Mouse (Mus musculus): ENCODE data around the gene Setd1a. TPM values are rescaled to one million over a fixed set of nuclear protein-coding genes. Genes with fewer than 3 reads are reported as not detected.
"Not testable (repeated sequence)": the region's sequence is repeated elsewhere in the genome, so short reads cannot be mapped to it uniquely, and the experiment has no call there.

Setd1a gene
- polyA plus RNA-seq (2014; fragmentation: Nextera tagmentation; extraction: Ambion mirVana): 15.0 and 16.5 TPM in 2 replicates

DNA sequence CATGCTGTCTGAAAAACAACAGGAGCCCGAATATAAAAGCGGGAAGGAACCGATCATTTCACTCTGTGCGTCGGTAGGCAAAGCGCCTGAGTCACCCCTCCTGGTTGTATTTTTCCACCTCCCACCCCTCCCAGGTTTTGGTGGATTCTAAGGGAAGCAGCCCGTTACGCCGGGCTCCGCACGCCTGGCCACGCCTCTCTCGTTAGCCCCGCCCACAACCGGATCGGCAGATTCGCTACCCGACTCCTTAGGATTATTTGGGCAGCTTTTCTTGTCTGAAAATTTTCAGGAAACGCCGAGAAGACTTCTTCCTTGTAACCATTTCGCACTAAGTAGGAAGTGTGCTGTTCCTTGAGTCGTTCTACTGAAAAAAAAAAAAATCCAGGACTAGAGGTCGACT is at the start of gene Setd1a:
Gene Setd1a, plus strand, starts transcription at position 245 of the 400 bp plus-strand sequence.
- Histone ChIP-seq H3K4me1 (ENCODE audit: control insufficient read depth in 2 of 2, insufficient read depth in 2 of 2, low read length in 2 of 2) (peaks cover 4 to 9% of the 10 kb centered on the region in 2 experiments; a peak in 3 of 4 replicates), H3K36me3 (ENCODE audit: control insufficient read depth, insufficient read depth, low read length) (peaks cover 30% of the 10 kb centered on the region), H3K27me3 (ENCODE audit: control insufficient read depth, insufficient read depth, low read length) (no peaks in the 10 kb centered on the region), H3K9me3 (ENCODE audit: control insufficient read depth, low read length) (no peaks in the 10 kb centered on the region), H3K4me3 (ENCODE audit: control insufficient read depth in 1 of 2, insufficient read depth in 1 of 2, low read depth in 1 of 2, low read length in 2 of 2) (peak within 1 kb of the TSS; percentile 85 to 92), H3K9ac (ENCODE audit: low read length) (peak within 1 kb of the TSS; percentile 96), H3K27ac (replicated peaks in 1 of 2; ENCODE audit: control insufficient read depth in 1 of 2, insufficient read depth in 1 of 2, low read depth in 2 of 2, low read length in 2 of 2) (peak within 1 kb of the TSS; percentile 92 to 99), H3K4me2 (ENCODE audit: low read length) (peak within 1 kb of the TSS; percentile 87)
- 1% methylated on average over 23 of the region's 23 CpGs for WGBS
- peak; percentile 66 for ATAC-seq (ENCODE audit: insufficient number of reproducible peaks, insufficient read depth, low FRiP score, low read depth)

DNA sequence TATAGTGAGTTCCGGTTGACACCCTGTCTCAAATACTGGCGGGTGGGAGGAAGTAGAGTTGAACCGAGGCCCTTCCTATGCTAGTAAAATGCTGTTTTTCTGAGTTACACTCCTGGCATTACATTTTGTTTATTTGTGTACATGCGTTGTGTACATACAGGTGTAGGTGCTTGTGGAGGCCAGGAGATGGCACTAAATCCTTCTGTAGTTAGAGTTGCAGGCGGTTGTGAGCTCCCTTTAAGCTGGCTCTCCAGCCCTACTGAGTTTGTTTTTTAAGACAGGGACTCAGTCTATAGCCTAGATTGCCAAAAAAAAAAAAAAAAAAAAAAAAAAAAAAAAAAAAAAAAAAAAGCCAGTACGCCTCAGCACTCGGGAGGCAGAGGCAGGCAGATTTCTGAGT is 48.6 kb upstream of the Setd1a start:
- ATAC-seq (ENCODE audit: insufficient number of reproducible peaks, insufficient read depth, low FRiP score, low read depth): no peak
- Histone ChIP-seq H3K4me3 (ENCODE audit: control insufficient read depth in 1 of 2, insufficient read depth in 1 of 2, low read depth in 1 of 2, low read length in 2 of 2) (no peak overlapping the region), H3K4me1 (ENCODE audit: control insufficient read depth in 2 of 2, insufficient read depth in 2 of 2, low read length in 2 of 2) (no peaks in the 10 kb centered on the region), H3K27ac (replicated peaks in 1 of 2; ENCODE audit: control insufficient read depth in 1 of 2, insufficient read depth in 1 of 2, low read depth in 2 of 2, low read length in 2 of 2) (no peak overlapping the region), H3K4me2 (ENCODE audit: low read length) (no peak overlapping the region), H3K9ac (ENCODE audit: low read length) (no peak overlapping the region), H3K9me3 (ENCODE audit: control insufficient read depth, low read length) (no peaks in the 10 kb centered on the region), H3K27me3 (ENCODE audit: control insufficient read depth, insufficient read depth, low read length) (no peaks in the 10 kb centered on the region), H3K36me3 (ENCODE audit: control insufficient read depth, insufficient read depth, low read length) (no peaks in the 10 kb centered on the region)
- 79% methylated on average over 7 of the region's 7 CpGs for WGBS

DNA sequence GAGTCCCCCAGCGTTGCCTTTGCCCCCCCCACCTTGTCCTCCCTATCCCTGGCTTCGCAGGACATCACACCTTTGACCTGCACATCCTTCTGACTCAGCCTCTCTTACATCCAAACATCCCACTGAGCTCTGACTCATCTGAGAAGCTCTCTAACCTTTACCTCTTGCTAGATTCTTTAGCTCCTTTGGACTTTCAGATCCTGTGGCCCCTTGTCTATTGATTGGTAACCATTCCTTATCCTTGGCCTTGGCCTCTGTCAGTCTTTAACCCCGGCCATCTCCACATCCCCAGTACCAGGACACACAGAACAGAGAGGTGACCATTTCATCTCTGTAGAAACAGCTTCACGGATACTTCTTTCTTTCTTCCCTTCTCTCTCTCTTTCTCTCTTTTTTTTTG is 46.3 kb upstream of the Setd1a start:
- 49% methylated on average over 4 of the region's 4 CpGs for WGBS
- H3K4me1 ChIP-seq (ENCODE audit: control insufficient read depth in 2 of 2, insufficient read depth in 2 of 2, low read length in 2 of 2): no peaks in the 10 kb centered on the region
- no peaks in the 10 kb centered on the region for H3K9me3 ChIP-seq (ENCODE audit: control insufficient read depth, low read length)
- H3K4me2 ChIP-seq (ENCODE audit: low read length): no peak overlapping the region
- no peak overlapping the region for H3K9ac ChIP-seq (ENCODE audit: low read length)
- no peaks in the 10 kb centered on the region for H3K27me3 ChIP-seq (ENCODE audit: control insufficient read depth, insufficient read depth, low read length)
- no peaks in the 10 kb centered on the region for H3K36me3 ChIP-seq (ENCODE audit: control insufficient read depth, insufficient read depth, low read length)
- no peak for ATAC-seq (ENCODE audit: insufficient number of reproducible peaks, insufficient read depth, low FRiP score, low read depth)
- no peak overlapping the region for H3K4me3 ChIP-seq (ENCODE audit: control insufficient read depth in 1 of 2, insufficient read depth in 1 of 2, low read depth in 1 of 2, low read length in 2 of 2)
- no peak overlapping the region for H3K27ac ChIP-seq (replicated peaks in 1 of 2; ENCODE audit: control insufficient read depth in 1 of 2, insufficient read depth in 1 of 2, low read depth in 2 of 2, low read length in 2 of 2)

DNA sequence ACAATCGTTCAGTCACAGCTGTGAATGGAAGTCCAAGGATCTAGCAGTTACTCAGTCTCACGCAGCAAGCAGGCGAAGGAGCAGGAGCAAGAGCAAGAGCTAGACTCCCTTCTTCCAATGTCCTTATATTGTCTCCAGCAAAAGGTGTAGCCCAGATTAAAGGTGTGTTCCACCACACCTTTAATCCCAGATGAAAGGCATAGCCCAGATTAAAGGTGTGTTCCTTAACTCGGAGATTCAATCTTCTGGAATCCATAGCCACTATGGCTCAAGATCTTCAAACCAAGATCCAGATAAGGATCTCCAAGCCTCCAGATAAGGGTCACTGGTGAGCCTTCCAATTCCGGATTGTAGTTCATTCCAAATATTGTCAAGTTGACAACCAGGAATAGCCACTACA is 44.4 kb upstream of the Setd1a start, which contains the start of gene Ctf2:
Gene Ctf2, minus strand, starts transcription at position 101 of the 400 bp plus-strand sequence.
- not testable (repeated sequence) for H3K36me3 ChIP-seq (ENCODE audit: control insufficient read depth, insufficient read depth, low read length); H3K9ac ChIP-seq (ENCODE audit: low read length); H3K4me3 ChIP-seq (ENCODE audit: control insufficient read depth in 1 of 2, insufficient read depth in 1 of 2, low read depth in 1 of 2, low read length in 2 of 2); H3K9me3 ChIP-seq (ENCODE audit: control insufficient read depth, low read length); ATAC-seq (ENCODE audit: insufficient number of reproducible peaks, insufficient read depth, low FRiP score, low read depth); H3K27me3 ChIP-seq (ENCODE audit: control insufficient read depth, insufficient read depth, low read length); H3K27ac ChIP-seq (replicated peaks in 1 of 2; ENCODE audit: control insufficient read depth in 1 of 2, insufficient read depth in 1 of 2, low read depth in 2 of 2, low read length in 2 of 2); H3K4me1 ChIP-seq (ENCODE audit: control insufficient read depth in 2 of 2, insufficient read depth in 2 of 2, low read length in 2 of 2); H3K4me2 ChIP-seq (ENCODE audit: low read length)
- WGBS: no CpG with 5 or more reads among the region's 5 CpGs

DNA sequence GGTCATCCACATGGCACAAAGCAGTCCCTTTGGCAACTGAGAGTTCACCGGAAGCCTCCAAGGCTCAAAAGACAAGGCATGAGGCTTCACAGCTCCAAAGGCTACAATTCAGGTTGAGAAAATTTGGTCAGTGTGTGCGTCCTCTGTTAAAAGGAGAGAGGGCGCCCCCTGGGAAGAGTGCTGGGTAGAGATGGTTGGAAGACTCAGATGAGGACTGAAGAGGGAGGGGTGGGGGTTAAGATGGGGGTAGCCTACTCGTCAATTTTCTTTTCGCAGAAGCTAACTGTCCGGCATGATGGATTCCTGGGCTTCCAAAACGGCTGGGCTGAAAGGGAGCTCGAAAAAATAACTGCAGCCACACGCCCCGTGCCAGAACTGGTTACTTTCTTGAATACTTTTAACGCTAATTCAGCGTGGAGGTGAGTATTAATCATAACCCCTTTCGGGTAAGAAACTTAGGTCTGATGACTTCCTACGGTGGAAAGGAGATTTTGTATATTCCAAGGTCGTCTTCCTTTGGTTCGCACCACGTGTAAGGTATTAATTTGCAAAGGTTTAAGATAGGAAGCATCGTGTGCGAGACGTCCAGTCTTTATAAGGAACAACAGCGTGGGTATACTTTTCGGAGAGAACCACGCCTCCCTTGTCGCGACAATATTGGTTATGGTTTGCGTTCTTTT is 32.0 kb upstream of the Setd1a start, which contains the start of gene Fbxl19:
Gene Fbxl19, plus strand, starts transcription at position 178 of the 680 bp plus-strand sequence.
- no peak for ATAC-seq (ENCODE audit: insufficient number of reproducible peaks, insufficient read depth, low FRiP score, low read depth)
- under 1% methylated on average over 26 of the region's 26 CpGs for WGBS
- Histone ChIP-seq H3K9me3 (ENCODE audit: control insufficient read depth, low read length) (no peaks in the 10 kb centered on the region), H3K27ac (replicated peaks in 1 of 2; ENCODE audit: control insufficient read depth in 1 of 2, insufficient read depth in 1 of 2, low read depth in 2 of 2, low read length in 2 of 2) (peak within 1 kb of the TSS; percentile 83 to 90), H3K36me3 (ENCODE audit: control insufficient read depth, insufficient read depth, low read length) (peaks cover 14% of the 10 kb centered on the region), H3K4me3 (ENCODE audit: control insufficient read depth in 1 of 2, insufficient read depth in 1 of 2, low read depth in 1 of 2, low read length in 2 of 2) (peak within 1 kb of the TSS; percentile 73 to 78), H3K4me2 (ENCODE audit: low read length) (peak within 1 kb of the TSS; percentile 96), H3K4me1 (ENCODE audit: control insufficient read depth in 2 of 2, insufficient read depth in 2 of 2, low read length in 2 of 2) (peaks cover 6 to 13% of the 10 kb centered on the region in 2 experiments), H3K27me3 (ENCODE audit: control insufficient read depth, insufficient read depth, low read length) (no peaks in the 10 kb centered on the region), H3K9ac (ENCODE audit: low read length) (peak within 1 kb of the TSS; percentile 85)

DNA sequence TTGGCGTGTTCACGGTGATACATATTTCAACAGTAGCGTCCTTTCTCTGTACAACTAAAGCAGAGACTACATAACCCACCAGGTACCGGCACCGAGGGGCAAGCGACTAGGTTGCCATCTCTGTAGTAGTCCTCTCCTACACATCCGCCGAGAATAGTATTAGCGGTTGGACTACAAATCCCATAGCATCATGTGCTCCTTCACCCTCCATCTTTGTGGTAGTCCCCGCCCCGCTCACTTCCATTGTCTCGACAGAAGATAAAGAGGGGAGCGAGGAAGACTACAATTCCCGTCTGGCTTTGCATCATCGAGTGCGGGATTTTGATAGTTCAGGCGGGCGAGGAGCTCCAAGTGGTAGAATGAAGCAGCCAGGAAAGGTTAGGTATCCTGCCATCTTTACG is 31.2 kb upstream of the Setd1a start:
- Histone ChIP-seq H3K27me3 (ENCODE audit: control insufficient read depth, insufficient read depth, low read length) (no peaks in the 10 kb centered on the region), H3K36me3 (ENCODE audit: control insufficient read depth, insufficient read depth, low read length) (peaks cover 21% of the 10 kb centered on the region), H3K4me3 (ENCODE audit: control insufficient read depth in 1 of 2, insufficient read depth in 1 of 2, low read depth in 1 of 2, low read length in 2 of 2) (peak overlapping the region; percentile 73 to 78), H3K4me1 (ENCODE audit: control insufficient read depth in 2 of 2, insufficient read depth in 2 of 2, low read length in 2 of 2) (peaks cover 6 to 13% of the 10 kb centered on the region in 2 experiments), H3K27ac (replicated peaks in 1 of 2; ENCODE audit: control insufficient read depth in 1 of 2, insufficient read depth in 1 of 2, low read depth in 2 of 2, low read length in 2 of 2) (peak overlapping the region; percentile 83 to 90), H3K9ac (ENCODE audit: low read length) (peak overlapping the region; percentile 85), H3K9me3 (ENCODE audit: control insufficient read depth, low read length) (no peaks in the 10 kb centered on the region), H3K4me2 (ENCODE audit: low read length) (peak overlapping the region; percentile 96)
- under 1% methylated on average over 19 of the region's 19 CpGs for WGBS
- peak; percentile 82 for ATAC-seq (ENCODE audit: insufficient number of reproducible peaks, insufficient read depth, low FRiP score, low read depth)

DNA sequence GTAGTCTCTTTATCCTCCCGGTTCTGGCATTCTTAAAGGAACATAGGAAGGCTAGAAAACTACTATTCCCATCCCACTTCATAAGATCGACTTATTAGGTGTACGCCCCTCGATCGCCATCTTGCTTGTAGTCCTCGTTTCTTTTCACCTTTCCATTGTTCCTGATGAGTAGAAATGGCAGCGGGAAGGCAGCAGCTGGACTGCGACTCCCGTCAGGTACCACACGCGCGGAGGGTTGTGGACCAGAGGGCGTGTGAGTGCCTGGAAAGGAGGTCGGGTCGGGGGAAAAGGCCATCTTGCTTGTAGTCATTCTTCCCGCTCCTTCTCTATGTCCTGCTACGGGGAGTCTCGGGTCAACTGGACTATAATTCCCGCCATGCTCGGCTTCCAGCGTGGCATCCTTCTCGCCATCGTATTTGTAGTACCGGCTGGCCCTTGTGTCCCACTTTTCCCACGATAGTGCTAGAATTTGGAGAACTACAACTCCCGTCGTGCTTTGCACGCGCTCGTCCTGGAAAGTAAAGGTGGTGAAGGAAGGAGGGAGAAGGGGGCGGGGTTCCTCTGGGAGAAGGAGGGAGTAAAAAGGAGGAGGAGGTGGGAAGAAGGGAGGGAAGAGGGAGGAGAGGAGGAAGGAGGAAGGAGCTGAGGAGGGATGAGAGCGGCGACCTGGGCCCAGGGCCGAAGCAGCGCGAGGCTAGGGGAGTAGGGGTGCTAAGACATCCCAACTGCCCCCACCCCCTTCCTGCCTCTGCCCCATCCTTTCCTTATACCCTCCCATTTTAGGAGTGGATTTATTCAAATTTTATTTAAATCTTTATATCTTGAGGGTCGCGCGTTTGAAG is 30.6 kb upstream of the Setd1a start:
- Histone ChIP-seq H3K4me1 (ENCODE audit: control insufficient read depth in 2 of 2, insufficient read depth in 2 of 2, low read length in 2 of 2) (peaks cover 6 to 13% of the 10 kb centered on the region in 2 experiments), H3K4me2 (ENCODE audit: low read length) (peak overlapping the region; percentile 96), H3K27ac (replicated peaks in 1 of 2; ENCODE audit: control insufficient read depth in 1 of 2, insufficient read depth in 1 of 2, low read depth in 2 of 2, low read length in 2 of 2) (peak overlapping the region; percentile 83 to 90), H3K27me3 (ENCODE audit: control insufficient read depth, insufficient read depth, low read length) (no peaks in the 10 kb centered on the region), H3K9ac (ENCODE audit: low read length) (peak overlapping the region; percentile 85), H3K9me3 (ENCODE audit: control insufficient read depth, low read length) (no peaks in the 10 kb centered on the region), H3K4me3 (ENCODE audit: control insufficient read depth in 1 of 2, insufficient read depth in 1 of 2, low read depth in 1 of 2, low read length in 2 of 2) (peak overlapping the region; percentile 73 to 78), H3K36me3 (ENCODE audit: control insufficient read depth, insufficient read depth, low read length) (peaks cover 28% of the 10 kb centered on the region)
- WGBS: under 1% methylated on average over 39 of the region's 39 CpGs
- ATAC-seq (ENCODE audit: insufficient number of reproducible peaks, insufficient read depth, low FRiP score, low read depth): peak; percentile 80

All from heart, embryonic 14.5 days (tissue).